Mouse (Mus musculus) testis, adult 2 months (tissue): ENCODE data around the gene Fam213a. TPM values are rescaled to one million over a fixed set of nuclear protein-coding genes. Genes with fewer than 3 reads are reported as not detected.

Source experiments
- H3K27ac ChIP-seq: fragments of 200-500 bp; 2 replicates; pipeline ENCODE4 v1.5.1; 2012; ENCODE audit warnings: low read depth, low read length; ENCODE audit not compliant: control insufficient read depth, insufficient read depth
- H3K27me3 ChIP-seq: fragments of 200-500 bp; 2 replicates; pipeline ENCODE4 v1.6.1; 2012; ENCODE audit warnings: mild to moderate bottlenecking, low read length, moderate library complexity; ENCODE audit not compliant: control insufficient read depth, insufficient read depth
- H3K36me3 ChIP-seq: fragments of 200-500 bp; 2 replicates; pipeline ENCODE4 v1.6.1; 2012; ENCODE audit warnings: mild to moderate bottlenecking, low read length; ENCODE audit not compliant: control insufficient read depth, insufficient read depth
- H3K4me1 ChIP-seq: fragments of 200-500 bp; 2 replicates; pipeline ENCODE4 v1.6.1; 2012; ENCODE audit warnings: low read length; ENCODE audit not compliant: control insufficient read depth, insufficient read depth
- H3K4me3 ChIP-seq: fragments of 200-500 bp; 2 replicates; pipeline ENCODE4 v1.5.1; 2012; ENCODE audit warnings: low read depth, mild to moderate bottlenecking, low read length, moderate library complexity, mixed read lengths; ENCODE audit not compliant: control insufficient read depth
- CTCF ChIP-seq: fragments of 200-500 bp; IDR thresholded peaks from 2 replicates; pipeline ENCODE4 v1.5.1; 2012; ENCODE audit warnings: low read depth, mild to moderate bottlenecking, inconsistent platforms, low read length, moderate library complexity; ENCODE audit not compliant: control insufficient read depth, insufficient read depth, insufficient replicate concordance
- POLR2A ChIP-seq: fragments of 200-500 bp; IDR thresholded peaks from 2 replicates; pipeline ENCODE4 v1.6.1; 2012; ENCODE audit warnings: low read depth, mild to moderate bottlenecking, inconsistent platforms, low read length, moderate library complexity; ENCODE audit not compliant: control insufficient read depth
- polyA plus RNA-seq: library from polyadenylated mRNA; depleted of rRNA; stranded (reverse); fragments of >200 nt; gene quantifications from 2 replicates; pipeline ENCODE4 v1.2.3, GENCODE M21; 2012; rRNA removed

The Fam213a gene
- polyA plus RNA-seq, 1 experiment, result 45.1 TPM

GRCm38 (mm10) chr14:40948522-40948921 lies 65.1 kb downstream of the Fam213a start:
- no peaks in the 10 kb centered on the region for H3K27me3 ChIP-seq
- TF ChIP-seq POLR2A (no peak), CTCF (no peak)
- H3K27ac ChIP-seq, result no peak overlapping the region
- no peaks in the 10 kb centered on the region for H3K36me3 ChIP-seq
- H3K4me1 ChIP-seq, result no peaks in the 10 kb centered on the region
- H3K4me3 ChIP-seq, result no peak overlapping the region

- H3K27ac ChIP-seq, result no peak overlapping the region
- H3K36me3 ChIP-seq, result no peaks in the 10 kb centered on the region
- no peaks in the 10 kb centered on the region for H3K4me1 ChIP-seq
Observed at GRCm38 (mm10) chr14:40947431-40948394, 65.9 kb downstream of the Fam213a start.

GRCm38 (mm10) chr14:40943802-40944201 lies 69.8 kb downstream of the Fam213a start:
- Histone ChIP-seq H3K27ac (no peak overlapping the region), H3K4me3 (no peak overlapping the region), H3K36me3 (no peaks in the 10 kb centered on the region), H3K4me1 (no peaks in the 10 kb centered on the region), H3K27me3 (no peaks in the 10 kb centered on the region)
- TF ChIP-seq POLR2A, result no peak
- TF ChIP-seq CTCF, result no peak

More at GRCm38 (mm10) chr14:40947431-40948394, 65.9 kb downstream of the Fam213a start:
- Histone ChIP-seq H3K4me3 (no peak overlapping the region), H3K27me3 (no peaks in the 10 kb centered on the region)
- no peak for TF ChIP-seq POLR2A
- no peak for TF ChIP-seq CTCF

Other genes with a start within 250 kb of the Fam213a start
- gene Sh2d4b, start 120.5 kb downstream of the Fam213a start, polyA plus RNA-seq, result 0.81 and 1.1 TPM in 2 replicates
- gene Tspan14, start 47.0 kb downstream of the Fam213a start, polyA plus RNA-seq, result 7.2 and 7.8 TPM in 2 replicates
- gene Dydc2, start 55.4 kb upstream of the Fam213a start, polyA plus RNA-seq, result 34.6 and 36.9 TPM in 2 replicates
- 22.1 and 24.6 TPM in 2 replicates for gene Dydc1, start 59.1 kb upstream of the Fam213a start, polyA plus RNA-seq
- gene Mat1a, start 91.2 kb upstream of the Fam213a start, polyA plus RNA-seq, result 0.13 and 0.16 TPM in 2 replicates
- gene Sftpa1, start 118.0 kb upstream of the Fam213a start, polyA plus RNA-seq, result not detected in 2 replicates
- gene Mbl1, start 137.7 kb upstream of the Fam213a start, polyA plus RNA-seq, result 0.12 and 0.14 TPM in 2 replicates
- 0.15 and 0.20 TPM in 2 replicates for gene Sftpd, start 171.4 kb upstream of the Fam213a start, polyA plus RNA-seq